Mouse (Mus musculus) lung, postnatal 0 days (tissue): Measurements from ENCODE around the gene Rrp9. TPM values are rescaled to one million over a fixed set of nuclear protein-coding genes. Genes with fewer than 3 reads are reported as not detected.
A peak's percentile ranks its signal among the peaks of the same experiment; 100 is the strongest.

Source experiments
- ATAC-seq: fragments of 200-750 bp; cut with Nextera tagmentation; 2 replicates; pipeline ENCODE4 v1.8.0; 2017; ENCODE audit warnings: moderate library complexity
- DNase-seq: peaks from one replicate; pipeline ENCODE4 v3.0.0-alpha.2; 2016; ENCODE audit warnings: low spot score
- H3K27ac ChIP-seq: fragments of 300-500 bp; sonication (generic); 2 replicates; pipeline ENCODE4 v1.5.1; 2014; ENCODE audit warnings: antibody characterized with exemption, mild to moderate bottlenecking, low read length, mixed read lengths
- H3K27me3 ChIP-seq: fragments of 300-500 bp; sonication (generic); replicated peaks from 2 replicates; pipeline ENCODE4 v1.6.1; 2014; ENCODE audit warnings: low read length, mixed read lengths; ENCODE audit not compliant: insufficient read depth
- H3K36me3 ChIP-seq: fragments of 300-500 bp; sonication (generic); 2 replicates; pipeline ENCODE4 v1.6.1; 2014; ENCODE audit warnings: low read length, mixed read lengths; ENCODE audit not compliant: insufficient read depth
- H3K4me1 ChIP-seq: fragments of 300-500 bp; sonication (generic); 2 replicates; pipeline ENCODE4 v1.6.1; 2014; ENCODE audit warnings: antibody characterized with exemption, low read depth, low read length, mixed read lengths; ENCODE audit not compliant: insufficient read depth
- H3K4me2 ChIP-seq: fragments of 300-500 bp; sonication (generic); replicated peaks from 2 replicates; pipeline ENCODE4 v1.6.1; 2014; ENCODE audit warnings: low read depth, mild to moderate bottlenecking, low read length, moderate library complexity, mixed read lengths
- H3K4me3 ChIP-seq: fragments of 300-500 bp; sonication (generic); 2 replicates; pipeline ENCODE4 v1.5.1; 2014; ENCODE audit warnings: low read depth, low read length
- H3K9ac ChIP-seq: fragments of 300-500 bp; sonication (generic); replicated peaks from 2 replicates; pipeline ENCODE4 v1.6.1; 2014; ENCODE audit warnings: low read depth, mild to moderate bottlenecking
- H3K9me3 ChIP-seq: fragments of 300-500 bp; sonication (generic); 2 replicates; pipeline ENCODE4 v1.6.1; 2016; ENCODE audit warnings: low read length, mixed read lengths
- CTCF ChIP-seq: IDR thresholded peaks from 2 replicates; pipeline ENCODE4 v1.5.1; 2016; ENCODE audit warnings: antibody characterized with exemption, mild to moderate bottlenecking
- EP300 ChIP-seq: IDR thresholded peaks from 2 replicates; pipeline ENCODE4 v1.6.1; 2016; ENCODE audit warnings: antibody characterized with exemption, mild to moderate bottlenecking, control low read depth
- WGBS: fragments of 180-500 bp; shearing (Covaris S2); extraction: QIAGEN DNeasy Blood & Tissue Kit; methylation state at CpG from one replicate; pipeline ENCODE4 v1.1.7; 2014; 5-methylcytosine and 5-hydroxymethylcytosine counted together
- polyA plus RNA-seq: library from polyadenylated mRNA; unstranded; fragments of >200 nt; fragmentation: Nextera tagmentation; extraction: Ambion mirVana; gene quantifications from 2 replicates; pipeline ENCODE4 v1.2.1, GENCODE M21; 2015

Rrp9 gene
- polyA plus RNA-seq, 1 experiment from 2014 or later = 19.4 TPM

- no peak for ATAC-seq
- peaks cover 9% of the 10 kb centered on the region; the same call in 1 of the 2 replicates for H3K4me1 ChIP-seq
Measured at GRCm38 (mm10) chr9:106454071-106454761, 21.5 kb upstream of the Rrp9 start.

GRCm38 (mm10) chr9:106454888-106455681 is 20.7 kb upstream of the Rrp9 start:
- no peaks in the 10 kb centered on the region for H3K9me3 ChIP-seq
- H3K27ac ChIP-seq = no peak overlapping the region
- no peak for TF ChIP-seq EP300
- H3K36me3 ChIP-seq = no peaks in the 10 kb centered on the region
- peak overlapping the region; percentile 79 for H3K4me2 ChIP-seq
- ATAC-seq (no peak), DNase-seq (no peak)
- peaks cover 9% of the 10 kb centered on the region; the same call in 1 of the 2 replicates for H3K4me1 ChIP-seq
- 14% methylated on average over 16 of the region's 17 CpGs for WGBS
- no peaks in the 10 kb centered on the region for H3K27me3 ChIP-seq
- peak overlapping the region; percentile 56 for H3K4me3 ChIP-seq
- no peak overlapping the region for H3K9ac ChIP-seq

More at GRCm38 (mm10) chr9:106454071-106454761, 21.5 kb upstream of the Rrp9 start:
- TF ChIP-seq CTCF (no peak), EP300 (no peak)
- WGBS = 6% methylated on average over 14 of the region's 20 CpGs
- DNase-seq = no peak
- Histone ChIP-seq H3K27me3 (no peaks in the 10 kb centered on the region), H3K9ac (peak overlapping the region; percentile 51), H3K4me2 (peak overlapping the region; percentile 79), H3K9me3 (no peaks in the 10 kb centered on the region), H3K4me3 (peak overlapping the region; percentile 56), H3K36me3 (no peaks in the 10 kb centered on the region), H3K27ac (0 out of 2 replicates have a peak overlapping the region, but pooled peaks have one; percentile 51)

- Histone ChIP-seq H3K36me3 (no peaks in the 10 kb centered on the region), H3K4me1 (peaks cover 9% of the 10 kb centered on the region; the same call in 1 of the 2 replicates), H3K4me2 (no peak overlapping the region), H3K4me3 (no peak overlapping the region), H3K27ac (no peak overlapping the region), H3K9ac (no peak overlapping the region), H3K27me3 (no peaks in the 10 kb centered on the region), H3K9me3 (no peaks in the 10 kb centered on the region)
- no peak for DNase-seq
- TF ChIP-seq EP300 (no peak), CTCF (no peak)
- WGBS = 38% methylated on average over 15 of the region's 15 CpGs
- no peak for ATAC-seq
Measured at GRCm38 (mm10) chr9:106456325-106457162, 19.2 kb upstream of the Rrp9 start.

DNA sequence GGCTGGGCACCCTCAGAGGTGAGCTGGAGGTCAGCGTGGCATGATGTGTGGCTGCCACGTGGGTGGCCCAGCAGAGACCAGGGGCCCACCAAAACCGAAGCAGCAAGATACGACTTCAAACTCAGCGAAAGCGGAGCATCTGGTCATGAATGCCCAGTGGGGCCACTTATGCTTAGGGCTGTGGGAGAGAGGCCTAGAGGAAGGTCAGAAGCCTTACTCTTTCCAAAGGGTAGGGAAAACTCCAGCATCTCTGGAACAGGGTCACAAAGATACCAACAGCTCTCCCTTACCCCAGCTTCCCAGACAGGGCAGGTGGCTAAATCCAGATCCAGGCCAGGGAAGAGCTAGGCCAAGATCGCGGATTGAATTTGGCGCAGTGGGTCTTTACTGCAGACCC is 18.6 kb upstream of the Rrp9 start:
- H3K4me2 ChIP-seq = no peak overlapping the region
- H3K9ac ChIP-seq = no peak overlapping the region
- 55% methylated on average over 9 of the region's 9 CpGs for WGBS
- H3K4me1 ChIP-seq = peaks cover 9% of the 10 kb centered on the region; the same call in 1 of the 2 replicates
- no peak overlapping the region for H3K4me3 ChIP-seq
- H3K9me3 ChIP-seq = no peaks in the 10 kb centered on the region
- no peak for TF ChIP-seq EP300
- H3K27ac ChIP-seq = no peak overlapping the region
- H3K36me3 ChIP-seq = peaks cover 3% of the 10 kb centered on the region; the same call in 1 of the 2 replicates
- DNase-seq = no peak
- no peak for ATAC-seq
- H3K27me3 ChIP-seq = no peaks in the 10 kb centered on the region

DNA sequence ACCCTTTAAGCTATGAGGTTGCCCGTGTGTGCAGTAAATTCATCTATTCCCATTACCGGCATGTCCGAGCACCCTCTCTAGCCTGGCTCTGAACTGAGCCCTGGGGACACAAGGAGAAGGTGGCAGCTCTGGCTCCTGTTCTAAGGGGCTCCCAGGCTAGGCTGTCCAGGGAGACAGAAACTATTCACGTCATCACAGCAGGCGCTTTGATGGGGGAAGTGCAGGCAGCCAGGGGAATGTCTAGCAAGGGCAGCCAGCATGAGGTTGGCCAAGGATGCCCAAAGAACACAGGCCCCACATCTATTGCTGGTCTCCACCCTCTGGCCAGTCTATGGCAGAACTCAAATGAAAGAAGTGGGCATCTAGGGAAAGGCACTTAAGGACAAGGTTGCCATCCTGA is 17.8 kb upstream of the Rrp9 start:
- Histone ChIP-seq H3K9me3 (no peaks in the 10 kb centered on the region), H3K9ac (no peak overlapping the region), H3K36me3 (peaks cover 3% of the 10 kb centered on the region; the same call in 1 of the 2 replicates), H3K4me3 (no peak overlapping the region), H3K27me3 (no peaks in the 10 kb centered on the region), H3K27ac (no peak overlapping the region), H3K4me1 (peaks cover 9% of the 10 kb centered on the region; the same call in 1 of the 2 replicates), H3K4me2 (no peak overlapping the region)
- WGBS = 75% methylated on average over 5 of the region's 5 CpGs
- DNase-seq (no peak), ATAC-seq (no peak)
- no peak for TF ChIP-seq EP300
- no peak for TF ChIP-seq CTCF

GRCm38 (mm10) chr9:106459946-106460345 is 15.8 kb upstream of the Rrp9 start:
- Histone ChIP-seq H3K4me1 (peaks cover 6% of the 10 kb centered on the region), H3K27ac (no peak overlapping the region), H3K4me2 (no peak overlapping the region), H3K27me3 (0 out of 2 replicates have a peak, but pooled peaks cover 4% of the 10 kb centered on the region), H3K9me3 (no peaks in the 10 kb centered on the region), H3K4me3 (no peak overlapping the region), H3K36me3 (peaks cover 9% of the 10 kb centered on the region), H3K9ac (no peak overlapping the region)
- DNase-seq (no peak), ATAC-seq (no peak)
- 70% methylated on average over 15 of the region's 15 CpGs for WGBS
- no peak for TF ChIP-seq CTCF
- TF ChIP-seq EP300 = no peak
